Mouse (Mus musculus) cortical plate, adult 2 months (tissue): ENCODE results near the gene Cct5.

Experiments used
- CTCF ChIP-seq: fragments of 200-500 bp; IDR thresholded peaks from 2 replicates; pipeline ENCODE4 v1.5.1; 2011; ENCODE audit warnings: mild to moderate bottlenecking, control low read depth, low read length; ENCODE audit not compliant: insufficient read depth; ENCODE audit errors: extremely low read depth
- POLR2A ChIP-seq: fragments of 200-500 bp; IDR thresholded peaks from 2 replicates; pipeline ENCODE4 v1.6.1; 2011; ENCODE audit warnings: mild to moderate bottlenecking, low read length, control low read depth; ENCODE audit not compliant: insufficient read depth; ENCODE audit errors: extremely low read depth

DNA sequence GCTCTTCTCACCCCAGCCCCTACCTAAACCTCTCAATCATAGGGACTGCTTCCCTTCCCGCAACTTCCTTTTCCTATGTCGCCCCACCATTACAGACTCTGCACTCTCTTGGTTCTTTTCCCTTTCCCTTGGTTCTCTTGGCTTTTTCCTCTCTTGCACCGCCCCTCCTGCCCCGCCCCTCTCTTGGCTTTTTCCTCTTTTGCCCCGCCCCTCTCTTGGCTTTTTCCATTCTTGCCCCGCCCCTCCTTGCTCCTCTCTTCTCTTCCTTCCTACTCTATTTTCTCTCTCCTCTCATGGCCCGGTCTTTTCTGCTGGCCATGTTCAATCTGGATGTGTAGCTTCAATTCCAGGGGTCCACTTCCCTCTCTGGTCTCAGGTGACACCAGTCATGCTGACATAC, 34.2 kb downstream of the Cct5 start:
- TF ChIP-seq POLR2A (no peak), CTCF (no peak)
